In genomic region chr1:171663757-171664156, GRCm38 (mm10) we compare ENCODE assay signal across 24 mouse cellular contexts. TPM values are rescaled to one million over a fixed set of nuclear protein-coding genes. Genes with fewer than 3 reads are reported as not detected.
DNase-seq lines count a peak whose midpoint lies in the region; ATAC-seq lines count a peak whose summit lies in the region.
"Had no signal": no experiment of that assay in that cellular context is flagged by ENCODE, and none has a peak within 500 bp of the region (broad histone marks: within the 10 kb centered on the region; RNA-seq: fewer than 3 reads in every experiment).

No protein-coding gene starts in this region.

- DNase-seq in 416B (ENCODE audit: low read depth): peak; percentile 54
- DNase-seq in lung, postnatal 36 days: no peak
- DNase-seq in right cerebral cortex, postnatal 4 days: no peak
- DNase-seq: adrenal gland, adult 8-10 months; adrenal gland, postnatal 25 days; B cell, adult 2 months; cerebellum, adult 11 months; cerebellum, adult 18-20 months; cerebellum, adult 8-10 months; cerebellum, adult 9-11 months; cerebellum, postnatal 14 days; cerebellum, postnatal 36 days; embryo, embryonic 11 days had no signal

- ATAC-seq in CD4-positive, CD25-positive, alpha-beta regulatory T cell, adult 4 months: peak; percentile 50
- ATAC-seq in inflammation-experienced regulatory T-cells, adult 6 months: peak; percentile 44
- ATAC-seq: activated CD4-positive, CD25-positive, alpha-beta regulatory T cell, adult 4 months; forebrain, embryonic 14.5 days; forebrain, embryonic 16.5 days; Patski had no signal

RNA-seq across cellular contexts. Expression of gene Slamf7, which starts 10.9 kb away (rescaled TPM):
- 10 to 100 TPM; 12.5 to 13.1 TPM for polyA plus RNA-seq in CD4-positive, CD25-positive, alpha-beta regulatory T cell, adult 4 months (2017; shearing (Covaris generic))
- polyA plus RNA-seq in inflammation-experienced regulatory T-cells, adult 6 months (2017; shearing (Covaris generic)): 10 to 100 TPM in 2 of 3 experiments, 1 to 10 TPM in 1; 8.5 to 62.5 (median 12.3) TPM
- polyA plus RNA-seq: embryonic facial prominence, embryonic 11.5 days; embryonic facial prominence, embryonic 13.5 days; erythroblast, embryonic 14.5 days; forebrain, embryonic 10.5 days; forebrain, embryonic 12.5 days; forebrain, embryonic 14.5 days; forebrain, embryonic 16.5 days; Patski had no signal

RNA-seq across cellular contexts. Expression of gene Cd48, which starts 18.1 kb away (rescaled TPM):
- polyA plus RNA-seq in CD4-positive, CD25-positive, alpha-beta regulatory T cell, adult 4 months (2017; shearing (Covaris generic)): 100 to 1,000 TPM; 451 to 548 TPM
- 1,000 to 10,000 TPM in 1 of 3 experiments, 100 to 1,000 TPM in 2; 432 to 1,060 (median 516) TPM for polyA plus RNA-seq in inflammation-experienced regulatory T-cells, adult 6 months (2017; shearing (Covaris generic))
- polyA plus RNA-seq: erythroblast, embryonic 14.5 days; Patski had no signal

RNA-seq across cellular contexts. Expression of gene Ly9, which starts 56.5 kb away (rescaled TPM):
- 100 to 1,000 TPM in 1 of 2 experiments, 10 to 100 TPM in 1; 52.9 to 159 TPM for polyA plus RNA-seq in CD4-positive, CD25-positive, alpha-beta regulatory T cell, adult 4 months (2017; shearing (Covaris generic))
- 10 to 100 TPM; 58.2 to 92.2 (median 79.1) TPM for polyA plus RNA-seq in inflammation-experienced regulatory T-cells, adult 6 months (2017; shearing (Covaris generic))
- polyA plus RNA-seq: embryonic facial prominence, embryonic 11.5 days; forebrain, embryonic 10.5 days; forebrain, embryonic 12.5 days; forebrain, embryonic 14.5 days; forebrain, embryonic 16.5 days; Patski had no signal
